Mouse (Mus musculus) ES-E14 (cell line): ENCODE data around the gene Ntf3. TPM values are rescaled to one million over a fixed set of nuclear protein-coding genes. Genes with fewer than 3 reads are reported as not detected.
A peak's percentile ranks its signal among the peaks of the same experiment; 100 is the strongest.

ENCODE experiments used
- DNase-seq: peaks from one replicate; pipeline ENCODE4 v3.0.0-alpha.2; 2013; ENCODE audit warnings: low read depth, low spot score
- H3K27ac ChIP-seq: 2 replicates; pipeline ENCODE4 v1.5.1; 2012; ENCODE audit warnings: low read depth, mild to moderate bottlenecking, low read length, moderate library complexity, mixed read lengths; ENCODE audit not compliant: poor library complexity, insufficient read depth, severe bottlenecking
- H3K36me3 ChIP-seq: 2 replicates; pipeline ENCODE4 v1.6.1; 2012; ENCODE audit warnings: mild to moderate bottlenecking, low read length, moderate library complexity, mixed read lengths; ENCODE audit not compliant: control insufficient read depth, poor library complexity, insufficient read depth, severe bottlenecking
- H3K4me1 ChIP-seq, 2 experiments: fragments of 150-350 bp in 1 of 2; sonication (generic) in 1 of 2; 2 replicates each; pipeline ENCODE4 v1.6.1; 2012; ENCODE audit warnings: low read length in 2 of 2, mild to moderate bottlenecking in 1 of 2, mixed read lengths in 1 of 2; ENCODE audit not compliant: control insufficient read depth in 2 of 2, insufficient read depth in 2 of 2, poor library complexity in 1 of 2
- H3K4me3 ChIP-seq, 2 experiments: fragments of 150-350 bp in 1 of 2; sonication (generic) in 1 of 2; 2 replicates each; pipeline ENCODE4 v1.5.1; 2012; ENCODE audit warnings: low read length in 2 of 2, low read depth in 1 of 2, mild to moderate bottlenecking in 1 of 2, mixed read lengths in 1 of 2; ENCODE audit not compliant: insufficient read depth in 1 of 2, poor library complexity in 1 of 2, severe bottlenecking in 1 of 2
- H3K9ac ChIP-seq: 2 replicates; pipeline ENCODE4 v1.6.1; 2012; ENCODE audit warnings: low read depth, mild to moderate bottlenecking, low read length, mixed read lengths; ENCODE audit not compliant: poor library complexity, insufficient read depth, severe bottlenecking
- H3K9me3 ChIP-seq: fragments of 150-350 bp; sonication (generic); 2 replicates; pipeline ENCODE4 v1.6.1; 2012; ENCODE audit warnings: low read depth, mild to moderate bottlenecking, low read length; ENCODE audit not compliant: control insufficient read depth, insufficient read depth
- CHD2 ChIP-seq: IDR thresholded peaks from 2 replicates; pipeline ENCODE4 v1.6.1; 2014; ENCODE audit warnings: mild to moderate bottlenecking, low read depth, low read length, inconsistent platforms
- HCFC1 ChIP-seq: IDR thresholded peaks from 2 replicates; pipeline ENCODE4 v1.6.1; 2012; ENCODE audit warnings: low read length, inconsistent platforms, borderline replicate concordance; ENCODE audit not compliant: insufficient read depth
- MAFK ChIP-seq: IDR thresholded peaks from 2 replicates; pipeline ENCODE4 v1.6.1; 2014; ENCODE audit warnings: mild to moderate bottlenecking, low read depth, low read length, inconsistent platforms; ENCODE audit not compliant: insufficient read depth
- ZC3H11A ChIP-seq: IDR thresholded peaks from 2 replicates; pipeline ENCODE4 v1.6.1; 2012; ENCODE audit warnings: low read depth, mild to moderate bottlenecking, inconsistent platforms, low read length, borderline replicate concordance
- ZNF384 ChIP-seq: IDR thresholded peaks from 2 replicates; pipeline ENCODE4 v1.6.1; 2012; ENCODE audit warnings: low read depth, low read length, inconsistent platforms
- in situ Hi-C, 2 experiments: fragments of 600-800 bp; cut with MboI; formaldehyde crosslinking; loops; one replicate each; pipeline ENCODE4 v1.15.1; 2025; ENCODE audit warnings: low sequenced_read_pairs in 2 of 2, inconsistent platforms in 1 of 2; ENCODE audit not compliant: unreplicated experiment in 2 of 2
- total RNA-seq: library from RNA; depleted of rRNA; stranded (reverse); fragments of 300-350 nt; gene quantifications from 2 replicates; pipeline ENCODE4 v1.2.3, GENCODE M21; 2012

Gene Ntf3
- total RNA-seq, 1 experiment: 0.54 TPM

GRCm38 (mm10) chr6:126162351-126162758 lies 4.4 kb downstream of the Ntf3 start:
- no peak for TF ChIP-seq MAFK
- TF ChIP-seq HCFC1: no peak
- TF ChIP-seq CHD2: no peak
- no peak for TF ChIP-seq ZNF384
- TF ChIP-seq ZC3H11A: no peak
- no peak overlapping the region for H3K9ac ChIP-seq
- no peaks in the 10 kb centered on the region for H3K36me3 ChIP-seq
- no peaks in the 10 kb centered on the region for H3K9me3 ChIP-seq
- peaks cover 0 to 11% of the 10 kb centered on the region in 2 experiments; a peak in 1 of 4 replicates for H3K4me1 ChIP-seq
- H3K4me3 ChIP-seq: peak overlapping the region in 1 of 2 experiments; percentile 43; a peak in 2 of 4 replicates
- in situ Hi-C loops: no loop called here
- H3K27ac ChIP-seq: no peak overlapping the region
- DNase-seq: no peak

DNA sequence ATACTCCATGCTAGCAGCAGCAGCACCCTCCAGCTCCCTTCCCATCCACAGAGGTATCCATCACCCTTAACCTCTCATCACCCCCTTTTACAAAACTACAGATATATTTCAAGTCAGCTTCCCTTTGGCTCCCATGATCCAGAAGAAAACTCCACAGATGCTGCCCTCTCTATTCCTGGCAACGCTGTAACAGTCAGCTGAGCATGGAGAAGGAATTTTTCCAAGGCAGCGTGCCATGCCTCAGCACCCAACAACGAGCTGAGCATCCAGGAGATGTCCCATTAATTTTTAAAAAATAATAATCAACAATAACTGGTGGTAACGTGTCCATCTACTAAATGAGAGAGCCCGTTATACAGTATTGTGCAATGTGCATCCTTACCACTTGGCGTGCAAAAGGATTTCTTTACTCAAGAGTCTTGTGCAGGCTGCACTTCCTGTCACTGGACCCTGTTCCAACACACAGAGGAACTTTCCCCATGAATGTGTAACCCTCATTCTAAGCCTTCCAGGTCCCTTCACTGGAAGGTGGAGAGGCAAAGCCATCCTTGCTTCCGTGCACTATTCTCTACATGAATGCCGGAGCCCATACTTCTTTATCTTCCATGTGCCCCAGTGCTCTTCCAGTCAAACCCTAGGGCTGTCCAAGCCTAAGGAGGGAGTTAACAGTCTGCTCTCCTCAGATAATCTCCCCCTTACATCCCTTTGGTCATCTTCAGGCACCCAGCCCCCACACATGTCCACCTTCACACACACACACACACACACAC lies 5.0 kb downstream of the Ntf3 start:
- Histone ChIP-seq H3K27ac (no peak overlapping the region), H3K36me3 (no peaks in the 10 kb centered on the region), H3K4me3 (no peak overlapping the region), H3K9me3 (no peaks in the 10 kb centered on the region), H3K4me1 (peaks cover 0 to 11% of the 10 kb centered on the region in 2 experiments; a peak in 1 of 4 replicates), H3K9ac (no peak overlapping the region)
- TF ChIP-seq HCFC1: no peak
- TF ChIP-seq ZNF384: no peak
- no peak for TF ChIP-seq ZC3H11A
- no peak for DNase-seq
- in situ Hi-C loops: no loop called here

GRCm38 (mm10) chr6:126160067-126160411 lies 6.7 kb downstream of the Ntf3 start:
- Histone ChIP-seq H3K36me3 (no peaks in the 10 kb centered on the region), H3K4me3 (no peak overlapping the region), H3K9ac (no peak overlapping the region), H3K4me1 (peaks cover 0 to 8% of the 10 kb centered on the region in 2 experiments; a peak in 1 of 4 replicates), H3K9me3 (no peaks in the 10 kb centered on the region), H3K27ac (no peak overlapping the region)
- TF ChIP-seq CHD2: no peak
- DNase-seq: no peak
- in situ Hi-C loops: no loop called here

GRCm38 (mm10) chr6:126159279-126160066 lies 7.2 kb downstream of the Ntf3 start:
- H3K9ac ChIP-seq: no peak overlapping the region
- H3K9me3 ChIP-seq: no peaks in the 10 kb centered on the region
- H3K36me3 ChIP-seq: no peaks in the 10 kb centered on the region
- H3K27ac ChIP-seq: no peak overlapping the region
- no peak for DNase-seq
- in situ Hi-C loops: no loop called here
- peaks cover 0 to 8% of the 10 kb centered on the region in 2 experiments; a peak in 1 of 4 replicates for H3K4me1 ChIP-seq
- no peak overlapping the region for H3K4me3 ChIP-seq
- TF ChIP-seq CHD2 (no peak), HCFC1 (no peak), MAFK (no peak), ZC3H11A (no peak), ZNF384 (no peak)
